Mouse (Mus musculus) kidney, adult 2 months (tissue): ENCODE data around the gene Zscan5b.
"Not testable (repeated sequence)": the region's sequence is repeated elsewhere in the genome, so short reads cannot be mapped to it uniquely, and the experiment has no call there.

ENCODE experiments used
- CTCF ChIP-seq: fragments of 200-500 bp; conservative IDR thresholded peaks from 2 replicates; pipeline ENCODE4 v1.5.1; 2011; ENCODE audit warnings: low read depth, mild to moderate bottlenecking, control low read depth, low read length, moderate library complexity, mixed read lengths; ENCODE audit not compliant: insufficient read depth, insufficient read length
- POLR2A ChIP-seq: fragments of 200-500 bp; IDR thresholded peaks from one replicate; pipeline ENCODE4 v1.6.1; 2011; ENCODE audit warnings: low read depth, low read length, control low read depth

GRCm38 (mm10) chr7:6214691-6215090 is 7.4 kb upstream of the Zscan5b start:
- not testable (repeated sequence) for TF ChIP-seq CTCF, POLR2A
